Mouse (Mus musculus) heart, adult 18-20 months (tissue): ENCODE measurements around the gene Tcf7l2. TPM values are rescaled to one million over a fixed set of nuclear protein-coding genes. Genes with fewer than 3 reads are reported as not detected.

ENCODE experiments used
- DNase-seq, 2 experiments: peaks; one replicate each; pipeline ENCODE4 v3.0.0; 2021 to 2022; ENCODE audit warnings: mixed read lengths in 1 of 2
- total RNA-seq, 2 experiments: library from RNA; stranded (reverse); gene quantifications; 2 replicates each; pipeline ENCODE4 v1.2.3; 2021

Gene Tcf7l2
- total RNA-seq, 2 experiments from 2014 or later: 11.9 to 13.2 TPM

DNA sequence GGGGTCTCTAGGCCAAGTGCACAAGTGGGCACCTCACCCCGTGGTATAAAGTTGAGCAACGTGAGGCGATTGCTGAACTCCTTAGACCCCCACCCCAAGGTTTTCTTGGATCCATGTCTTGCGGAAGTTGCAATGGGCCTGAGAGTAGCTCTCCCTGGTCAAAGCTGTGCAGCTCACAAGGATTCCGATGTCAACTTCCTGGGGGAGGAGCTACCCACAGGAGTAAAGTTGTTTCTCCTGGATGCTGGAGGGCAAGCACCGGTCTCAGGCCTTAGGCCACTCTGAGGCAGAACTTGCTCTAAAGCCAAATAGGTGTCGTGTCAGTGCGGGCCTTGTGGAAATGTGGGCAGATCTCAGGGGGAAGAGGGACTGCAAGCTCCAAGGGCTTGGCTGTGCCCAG is 12.2 kb upstream of the Tcf7l2 start:
- DNase-seq: no peak

GRCm38 (mm10) chr19:55732499-55732898 is 9.1 kb upstream of the Tcf7l2 start:
- DNase-seq: no peak

DNA sequence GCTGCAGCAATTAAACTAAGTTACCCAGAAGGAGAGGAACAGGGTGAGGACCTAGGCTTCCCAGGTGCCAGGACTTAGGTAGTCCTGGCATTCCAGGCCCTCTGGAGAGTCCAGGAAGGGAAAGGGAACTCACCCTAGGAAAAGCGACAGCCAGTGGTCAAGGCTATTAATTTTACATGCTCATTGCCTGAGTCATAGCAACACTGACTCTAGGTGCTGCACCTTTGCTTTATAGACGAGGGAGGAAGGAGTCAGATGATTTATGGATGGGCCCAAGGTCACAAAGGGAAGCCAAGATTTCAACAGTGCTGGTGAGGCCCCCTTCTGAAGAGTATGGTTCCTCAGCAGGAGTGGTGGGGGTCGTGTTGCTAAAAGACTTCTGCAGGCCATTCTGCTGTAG is 8.6 kb upstream of the Tcf7l2 start:
- DNase-seq: no peak

DNA sequence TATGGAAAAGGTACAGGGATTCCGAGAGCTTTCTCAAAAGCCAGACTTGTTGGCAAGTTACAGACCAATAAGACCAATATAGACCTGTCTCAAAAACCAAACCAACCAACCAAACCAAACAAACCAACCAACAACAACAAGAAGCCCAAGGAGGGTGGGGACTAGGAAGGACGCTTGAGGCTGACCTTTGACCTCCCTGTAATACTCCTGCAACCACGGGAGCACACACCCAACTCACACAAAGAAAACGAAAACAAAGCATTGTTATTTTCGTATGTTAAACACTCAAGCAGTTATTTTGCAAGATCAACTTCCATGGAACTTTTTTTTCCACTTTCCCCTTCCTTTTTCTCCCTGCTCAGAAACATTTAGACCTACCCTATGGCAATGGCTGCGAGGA is 5.6 kb upstream of the Tcf7l2 start:
- DNase-seq: no peak

GRCm38 (mm10) chr19:55739713-55740112 is 1.9 kb upstream of the Tcf7l2 start:
- no peak for DNase-seq

DNA sequence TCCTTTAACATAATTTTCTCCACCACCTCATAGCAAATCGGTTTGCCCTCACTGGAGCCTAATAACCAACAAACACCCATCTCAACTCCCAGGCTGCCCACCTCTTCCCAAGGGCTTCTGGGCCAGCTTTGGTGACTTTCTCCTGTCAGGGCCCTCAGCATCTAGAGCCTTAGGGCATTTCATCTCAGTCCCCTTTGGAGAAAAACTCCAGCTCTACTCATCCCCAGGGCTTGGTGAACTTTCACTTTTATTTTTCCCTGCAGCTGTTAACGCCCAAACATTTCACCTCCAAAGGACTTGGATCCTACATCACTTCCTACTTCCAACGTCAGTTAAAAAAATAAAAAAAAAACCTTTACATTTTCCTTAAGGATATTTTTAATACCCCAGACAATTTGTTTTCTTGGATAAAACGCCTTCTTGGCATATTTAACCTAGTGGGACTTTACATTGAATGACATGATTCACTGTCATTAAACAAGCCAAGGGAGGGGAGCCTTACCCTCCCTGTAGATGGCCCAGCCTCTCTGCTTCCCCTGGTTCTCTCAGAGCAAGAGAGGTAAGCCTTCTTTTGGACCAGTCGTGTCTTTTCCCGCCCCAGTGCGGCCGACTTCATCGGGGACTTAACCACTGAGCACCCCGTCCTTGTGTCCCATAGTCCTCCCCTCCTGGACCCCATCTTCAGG is 724 bp upstream of the Tcf7l2 start:
- DNase-seq: peak; percentile 44 to 53

- DNase-seq: peak; percentile 59 to 82
Observed at GRCm38 (mm10) chr19:55742386-55743000, 873 bp downstream of the Tcf7l2 start.

DNA sequence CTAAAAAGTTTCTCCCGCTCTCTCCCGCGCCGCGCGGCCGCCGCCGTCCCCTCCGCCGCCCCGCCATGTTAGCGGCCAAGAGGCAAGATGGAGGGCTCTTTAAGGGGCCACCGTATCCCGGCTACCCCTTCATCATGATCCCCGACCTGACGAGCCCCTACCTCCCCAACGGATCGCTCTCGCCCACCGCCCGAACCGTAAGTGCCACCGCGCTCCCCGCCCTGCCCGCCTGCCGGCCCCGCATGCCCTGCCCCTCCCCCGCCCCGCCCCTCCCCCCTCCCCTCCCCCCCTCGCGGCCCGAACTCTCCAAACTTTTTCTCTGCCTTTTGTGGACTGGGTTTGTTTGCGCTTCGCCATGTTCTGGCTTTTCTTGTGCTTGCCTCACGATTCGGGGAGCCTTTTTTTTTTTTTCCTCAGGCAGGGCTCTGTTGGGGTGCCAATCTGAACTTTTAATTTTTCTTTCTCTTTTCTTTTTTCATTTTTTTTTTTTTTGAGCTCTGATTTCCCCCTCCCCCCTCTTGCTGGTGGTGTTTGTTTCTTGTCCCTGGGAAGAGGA is 1.5 kb downstream of the Tcf7l2 start:
- DNase-seq: peak; percentile 63 to 79

DNA sequence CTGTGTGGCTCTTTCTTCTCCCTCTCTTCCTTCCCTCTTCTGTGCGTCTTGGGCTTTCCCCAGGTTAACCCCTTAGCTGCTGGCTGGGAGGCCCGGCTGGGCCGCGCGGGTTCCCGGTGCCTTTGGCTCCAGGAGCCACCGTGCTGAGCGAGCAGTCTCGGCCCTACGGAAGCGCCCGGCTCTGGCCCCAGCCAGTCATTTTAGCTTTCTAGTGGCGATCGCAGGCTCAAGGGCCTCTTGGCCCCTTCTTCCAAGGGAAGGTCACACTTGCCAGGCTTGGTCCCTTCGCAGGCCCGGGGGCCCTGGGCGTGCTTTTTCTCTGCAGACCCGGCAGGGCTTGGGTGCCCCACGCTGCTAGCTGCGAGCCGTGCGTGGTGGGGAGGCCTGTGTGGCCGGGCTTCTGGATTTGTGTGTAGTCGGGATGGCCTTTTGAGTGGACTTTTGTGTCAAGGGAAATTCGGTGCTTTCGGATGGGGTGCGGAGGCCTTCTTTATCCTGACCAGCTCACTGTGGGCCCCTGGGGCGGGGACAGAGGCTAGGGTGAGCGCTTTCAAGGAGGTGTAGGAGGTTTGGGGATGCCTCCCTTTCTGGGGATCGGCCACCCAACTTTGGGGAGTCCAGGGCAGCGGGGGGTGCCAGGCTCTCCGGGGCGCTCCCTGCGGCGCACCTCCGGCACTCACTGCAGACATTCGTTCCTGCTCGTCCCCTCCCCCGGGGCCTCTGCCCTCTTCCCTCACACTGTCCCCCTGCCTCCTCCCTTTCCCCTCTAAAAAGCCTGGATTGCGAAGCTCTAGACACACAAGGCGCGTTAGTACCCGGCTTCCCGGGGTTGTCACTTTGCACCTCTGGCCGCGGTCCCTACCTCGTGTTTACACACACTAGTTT is 2.2 kb downstream of the Tcf7l2 start:
- DNase-seq: peak; percentile 79 to 84

DNA sequence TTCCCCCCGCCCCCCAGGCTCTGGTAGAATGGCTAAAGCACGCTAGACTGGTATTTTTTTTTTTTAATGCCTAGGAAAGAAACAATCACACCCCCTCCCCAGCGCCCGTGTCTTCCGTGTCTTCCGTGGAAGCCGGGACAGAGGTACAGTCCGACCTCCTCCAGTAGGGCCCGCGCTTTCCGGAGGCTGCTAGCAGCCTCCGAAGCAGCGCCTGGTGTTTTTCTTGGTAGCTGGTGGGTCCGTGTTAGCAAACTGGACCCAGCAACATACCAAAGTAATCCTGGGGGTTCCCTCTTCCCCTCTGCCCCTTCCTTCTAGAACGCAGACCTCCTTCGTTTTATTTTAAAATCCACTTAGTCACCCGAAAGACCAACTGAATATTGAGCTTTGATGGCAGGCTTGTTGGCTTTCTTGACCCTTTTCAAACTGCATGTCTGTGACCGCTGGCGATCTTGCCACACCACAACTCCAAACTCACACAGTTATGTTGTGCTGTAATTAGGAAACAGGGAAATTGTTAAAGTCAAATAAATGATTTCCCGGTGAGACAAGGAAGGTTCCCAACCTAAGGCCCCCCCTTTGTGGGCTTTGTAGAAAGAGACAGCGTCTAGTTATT is 3.1 kb downstream of the Tcf7l2 start:
- peak in 1 of 2 experiments; percentile 62 for DNase-seq

- DNase-seq: peak in 1 of 2 experiments; percentile 53
Observed at GRCm38 (mm10) chr19:55745192-55745578, 3.6 kb downstream of the Tcf7l2 start.

DNA sequence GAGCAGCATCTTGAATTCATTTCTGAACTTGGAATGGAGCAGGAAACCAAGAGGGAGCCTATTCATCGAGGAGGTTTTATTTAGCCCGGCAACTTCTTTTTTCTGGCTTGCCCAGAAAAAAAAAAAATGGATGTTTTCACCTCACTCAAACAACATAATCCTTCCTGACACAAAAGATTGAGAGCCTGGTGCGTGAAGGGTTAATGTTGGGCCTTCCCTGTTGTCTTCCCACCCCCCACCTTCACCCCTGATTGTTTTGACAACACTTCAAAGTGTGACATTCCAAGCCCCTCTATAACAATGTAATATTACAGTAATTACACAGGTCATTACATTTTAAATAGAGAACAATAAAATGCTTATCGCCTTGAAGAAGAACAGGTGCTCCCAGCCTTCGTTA is 4.6 kb downstream of the Tcf7l2 start:
- DNase-seq: no peak

DNA sequence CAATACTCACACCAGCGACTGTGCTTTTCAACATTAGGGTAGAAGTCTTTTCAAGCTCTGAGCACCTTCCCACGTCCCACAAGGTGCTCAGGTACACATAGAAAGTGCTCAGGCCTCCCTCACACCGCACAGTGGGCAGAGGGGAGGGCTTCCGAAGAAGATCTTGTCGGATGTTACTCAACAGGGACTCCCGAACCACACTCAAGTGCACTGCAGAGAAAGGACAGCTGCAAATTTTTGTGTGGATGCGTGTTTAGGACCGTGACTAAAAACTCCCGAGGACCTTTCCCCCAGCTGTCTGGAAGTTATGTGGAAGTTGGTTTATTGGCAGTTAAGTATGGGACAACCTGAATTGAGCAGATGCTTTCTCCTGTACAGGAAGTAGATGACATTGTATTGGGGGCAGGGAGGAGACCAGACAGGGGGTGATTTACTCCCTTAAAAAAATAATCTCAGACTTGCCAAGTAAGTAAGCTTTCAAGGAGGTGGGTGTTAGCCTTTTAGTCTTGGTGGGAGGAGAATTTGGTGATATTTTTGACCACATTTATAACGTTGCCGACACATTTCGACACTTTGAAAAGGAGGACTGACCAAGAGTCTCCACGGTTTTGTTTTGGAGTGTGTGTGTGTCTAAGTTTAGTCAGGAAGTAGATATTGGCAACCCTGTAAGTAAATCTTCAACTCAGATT is 5.8 kb downstream of the Tcf7l2 start:
- peak in 1 of 2 experiments; percentile 53 for DNase-seq

GRCm38 (mm10) chr19:55747926-55748291 is 6.3 kb downstream of the Tcf7l2 start:
- DNase-seq: no peak

- DNase-seq: no peak
Observed at GRCm38 (mm10) chr19:55748801-55749200, 7.2 kb downstream of the Tcf7l2 start.

DNA sequence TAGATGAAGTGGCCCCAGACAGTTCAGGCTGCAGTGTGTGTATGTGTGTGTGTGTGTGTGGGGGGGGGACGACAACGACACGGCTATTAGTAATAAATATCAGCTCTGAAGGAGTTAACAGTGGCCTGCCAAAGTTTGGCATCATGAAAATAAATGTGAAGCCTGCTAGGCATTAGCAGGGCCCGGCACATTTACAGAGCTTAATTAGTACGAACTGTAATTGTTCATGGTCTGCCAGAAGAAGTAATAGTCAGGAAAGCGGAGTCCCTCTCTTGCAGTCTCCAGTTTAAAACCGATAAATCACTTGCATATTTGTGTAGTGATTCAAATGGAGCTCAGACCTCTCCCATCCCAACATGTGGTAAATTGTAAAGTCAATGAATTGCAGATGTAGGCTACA is 7.9 kb downstream of the Tcf7l2 start:
- no peak for DNase-seq

GRCm38 (mm10) chr19:55750048-55750447 is 8.4 kb downstream of the Tcf7l2 start:
- DNase-seq: no peak

DNA sequence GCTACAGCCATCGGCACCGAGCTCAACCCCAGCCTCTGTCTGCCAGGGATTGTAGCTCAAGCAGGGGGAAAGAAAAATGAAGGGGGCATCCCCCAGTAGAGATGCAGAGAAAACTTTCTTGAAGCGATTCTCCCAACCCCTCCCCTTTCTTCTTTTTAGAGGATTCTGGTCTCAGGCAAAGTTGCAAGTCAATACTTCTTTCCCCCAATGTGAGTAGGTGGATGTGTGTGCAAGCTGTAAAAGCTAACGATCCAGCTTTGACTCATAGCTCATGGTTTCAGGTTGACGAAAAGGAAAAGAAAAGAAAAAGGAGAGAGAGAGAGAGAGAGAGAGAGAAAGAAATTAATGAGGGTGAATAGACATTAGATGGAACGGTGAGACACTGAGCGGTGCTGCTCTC is 8.8 kb downstream of the Tcf7l2 start:
- DNase-seq: no peak

DNA sequence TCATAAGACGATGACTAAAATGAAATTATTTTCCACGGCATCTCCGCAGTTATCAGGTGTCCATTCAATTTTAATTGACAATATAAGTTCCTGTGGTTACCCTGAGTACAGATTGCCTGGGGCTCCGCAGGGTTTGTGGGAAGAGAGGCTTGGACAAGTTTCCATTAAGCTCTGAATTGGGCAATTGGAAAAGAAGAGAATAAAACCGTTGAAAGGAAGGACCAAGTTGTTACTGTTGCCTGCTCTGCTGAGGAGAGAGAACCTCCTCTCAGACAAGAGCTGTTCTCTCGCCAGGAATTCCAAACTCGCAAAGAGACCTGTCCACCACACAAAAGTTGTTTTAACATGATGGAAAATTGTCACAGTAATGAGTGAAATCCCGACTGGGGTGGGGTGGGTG is 11.2 kb downstream of the Tcf7l2 start:
- no peak for DNase-seq

DNA sequence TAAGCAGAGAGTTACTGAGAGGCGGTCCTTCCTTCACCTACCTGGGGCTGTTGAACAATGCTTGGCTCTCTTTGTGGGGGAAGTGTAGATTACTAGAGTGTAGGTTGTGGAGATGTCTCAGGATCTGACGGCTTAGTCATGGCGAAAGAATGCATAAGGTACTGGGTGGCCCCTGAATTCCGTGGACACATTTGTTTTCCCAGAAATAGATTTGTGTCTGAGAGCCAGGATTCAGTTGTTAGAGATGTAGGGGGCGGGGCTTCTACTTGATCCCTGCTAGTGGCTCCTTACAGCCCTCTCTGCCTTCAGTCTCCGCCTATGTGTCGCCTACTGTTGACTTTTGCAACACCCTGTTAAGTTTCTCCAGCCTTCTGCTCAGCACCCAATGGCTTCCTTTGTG is 12.7 kb downstream of the Tcf7l2 start:
- DNase-seq: no peak

DNA sequence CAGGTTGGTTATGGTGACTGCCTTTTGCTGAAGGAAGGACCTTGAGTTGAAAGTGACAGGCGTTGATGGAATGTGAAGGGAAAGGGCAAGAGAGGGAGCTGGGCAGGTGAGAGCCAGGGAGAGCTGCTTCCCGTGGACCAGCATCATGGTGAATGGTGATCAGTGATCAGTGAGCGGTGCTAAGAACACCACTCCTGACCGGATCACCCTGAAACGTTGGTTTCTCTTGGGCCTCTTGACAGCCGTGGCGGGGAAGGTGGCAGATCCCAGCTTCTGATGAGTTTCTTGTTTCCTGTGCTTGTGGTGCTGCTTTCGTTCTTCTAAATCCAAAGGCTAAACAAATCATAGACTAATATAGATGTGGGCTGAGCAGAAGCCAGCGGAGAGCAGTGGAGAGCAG is 13.8 kb downstream of the Tcf7l2 start:
- DNase-seq: no peak

DNA sequence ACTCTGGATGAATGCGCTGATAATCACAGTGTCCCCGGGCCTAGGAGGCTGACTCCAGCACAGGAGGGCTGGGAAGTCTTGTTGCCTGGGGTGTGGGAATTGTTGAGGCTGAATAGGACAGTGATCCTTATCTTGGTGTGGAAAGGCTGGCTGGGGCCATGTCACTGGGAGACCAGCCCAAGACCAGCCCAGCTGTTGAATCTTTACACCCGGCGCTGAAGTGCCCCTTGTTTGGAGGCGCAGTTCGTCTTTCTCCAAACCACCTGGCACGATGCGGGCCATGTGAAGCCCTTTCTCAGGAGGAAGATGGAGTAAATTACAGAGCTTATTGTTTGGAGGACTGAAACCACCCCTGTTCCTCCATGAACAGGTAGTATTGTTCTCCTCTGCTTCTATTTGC is 15.1 kb downstream of the Tcf7l2 start:
- no peak for DNase-seq
